Mouse (Mus musculus): ENCODE results near the gene 9930104L06Rik.
"Not testable (repeated sequence)": the region's sequence is repeated elsewhere in the genome, so short reads cannot be mapped to it uniquely, and the experiment has no call there.

9930104L06Rik gene

DNA sequence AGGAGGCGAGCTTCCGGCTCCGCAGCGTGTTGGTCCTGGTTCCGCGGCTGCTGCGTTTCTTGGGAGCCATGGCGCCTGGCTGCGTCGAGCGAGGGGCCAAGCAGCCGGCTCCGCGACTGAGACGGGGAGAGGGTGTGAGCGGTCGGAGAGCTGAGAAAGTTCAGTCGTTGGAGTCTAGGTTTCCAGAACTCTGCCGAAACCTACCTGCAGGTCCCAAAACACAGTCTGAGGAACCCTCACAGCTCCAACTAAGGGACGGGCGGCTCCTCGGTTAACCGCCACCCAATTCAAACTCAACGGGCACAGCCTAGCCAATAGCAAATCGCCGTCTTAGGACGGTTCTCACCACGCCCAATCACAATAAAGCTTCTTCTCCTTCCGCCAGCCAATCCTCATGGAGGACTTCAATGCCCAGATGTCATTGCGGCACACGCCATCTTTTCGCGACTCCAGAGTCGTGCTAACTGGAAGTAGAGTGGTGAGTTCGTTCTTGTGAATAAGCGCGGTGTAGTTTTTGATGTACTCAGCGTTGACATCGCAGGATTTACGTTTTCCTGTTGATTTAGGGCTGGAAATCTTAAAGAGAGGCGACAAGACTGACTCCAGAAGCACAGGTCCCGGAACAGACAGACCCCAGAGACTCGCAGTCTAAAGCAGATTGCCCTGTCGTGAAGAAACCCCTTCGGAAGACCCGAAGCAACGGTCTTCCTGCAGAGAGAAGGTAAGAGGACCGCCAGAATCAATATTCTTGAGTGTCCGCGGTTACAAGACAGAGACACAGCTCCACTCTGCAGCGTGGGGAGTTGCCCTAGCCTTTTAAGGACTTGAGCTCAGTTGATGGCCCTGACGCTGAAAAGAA, at the start of gene 9930104L06Rik:
9930104L06Rik (plus strand) TSS at position 436 of the 859 bp plus-strand sequence.
- peak; percentile 98 for DNase-seq (ENCODE audit: low spot score in 2 of 2)

DNA sequence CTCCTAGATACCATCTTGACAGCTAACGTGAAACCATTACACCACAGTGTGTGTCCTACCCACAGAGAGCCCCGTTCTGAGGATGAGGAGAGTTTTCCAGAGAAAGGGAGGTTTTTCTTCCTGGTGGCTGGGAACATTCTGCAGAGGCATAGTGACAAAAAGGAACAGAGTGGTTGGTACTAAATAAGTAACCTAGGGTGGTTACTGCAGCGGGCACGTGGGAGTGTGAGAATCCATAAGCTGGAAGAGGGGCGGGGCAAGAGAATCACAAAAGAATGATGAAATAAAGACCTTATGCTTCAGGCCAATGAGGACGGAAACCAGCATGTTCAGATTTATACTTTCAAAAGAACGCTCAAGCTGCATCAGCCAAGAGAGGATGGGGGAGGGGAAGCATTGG, 48.1 kb upstream of the 9930104L06Rik start:
- DNase-seq (ENCODE audit: low spot score in 2 of 2): peak in 1 of 2 experiments; percentile 53

DNA sequence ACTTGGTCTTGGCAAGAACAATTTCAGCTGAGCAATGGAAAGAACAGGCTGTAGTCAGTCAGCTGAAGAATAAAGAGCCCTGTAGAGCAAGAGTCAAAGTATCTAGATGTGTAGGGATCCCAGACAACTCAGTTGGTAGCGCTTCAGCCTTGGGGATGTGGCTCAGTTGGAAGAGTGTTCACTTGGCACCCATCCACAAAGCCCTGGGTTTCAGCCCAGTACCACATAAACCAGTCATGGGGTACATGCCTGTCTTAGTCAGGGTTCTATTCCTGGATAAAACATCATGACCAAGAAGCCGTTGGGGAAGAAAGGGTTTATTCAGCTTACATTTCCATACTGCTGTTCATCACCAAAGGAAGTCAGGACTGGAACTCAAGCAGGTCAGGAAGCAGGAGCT, 46.9 kb upstream of the 9930104L06Rik start:
- DNase-seq (ENCODE audit: low spot score in 2 of 2): no peak

DNA sequence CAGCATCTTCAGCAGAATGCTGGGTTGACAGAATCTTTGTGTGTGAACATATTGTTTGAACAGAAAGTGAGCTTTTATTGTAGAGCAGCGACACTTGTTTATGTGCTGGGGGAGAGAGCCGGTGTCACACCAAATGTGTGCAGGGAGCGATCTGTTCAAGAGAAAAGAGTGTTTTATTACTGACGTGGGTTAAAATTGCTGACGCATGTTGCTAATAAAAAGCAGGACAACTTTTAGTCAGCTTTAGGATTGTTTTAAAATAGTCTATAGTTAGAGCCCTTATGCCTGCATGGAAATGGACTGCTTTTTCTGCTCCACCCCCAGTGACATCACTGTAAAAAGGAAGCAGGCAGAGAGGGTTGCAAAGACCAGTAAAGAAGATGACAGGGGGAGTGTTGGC, 46.0 kb upstream of the 9930104L06Rik start:
- peak in 1 of 2 experiments; percentile 45 for DNase-seq (ENCODE audit: low spot score in 2 of 2)

DNA sequence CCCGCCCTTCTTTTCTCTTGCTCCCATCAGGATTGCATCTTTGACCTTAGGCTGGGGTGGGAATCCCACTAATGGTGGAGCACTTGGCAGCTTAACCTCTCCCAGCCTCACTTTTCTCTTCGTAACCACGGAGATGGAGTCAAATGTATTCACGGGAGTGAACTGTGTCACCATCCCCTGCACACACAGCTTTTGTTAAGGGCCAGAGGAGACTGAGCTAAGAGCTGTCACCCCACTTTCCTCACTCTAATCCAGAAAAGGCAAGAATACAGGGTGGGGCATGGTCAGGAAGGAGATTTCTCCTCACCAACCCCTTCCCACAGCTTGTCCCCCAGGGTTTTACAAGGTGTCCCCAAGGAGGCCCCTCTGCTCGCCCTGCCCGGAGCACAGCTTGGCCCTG, 43.1 kb upstream of the 9930104L06Rik start:
- DNase-seq (ENCODE audit: low spot score in 2 of 2): no peak

DNA sequence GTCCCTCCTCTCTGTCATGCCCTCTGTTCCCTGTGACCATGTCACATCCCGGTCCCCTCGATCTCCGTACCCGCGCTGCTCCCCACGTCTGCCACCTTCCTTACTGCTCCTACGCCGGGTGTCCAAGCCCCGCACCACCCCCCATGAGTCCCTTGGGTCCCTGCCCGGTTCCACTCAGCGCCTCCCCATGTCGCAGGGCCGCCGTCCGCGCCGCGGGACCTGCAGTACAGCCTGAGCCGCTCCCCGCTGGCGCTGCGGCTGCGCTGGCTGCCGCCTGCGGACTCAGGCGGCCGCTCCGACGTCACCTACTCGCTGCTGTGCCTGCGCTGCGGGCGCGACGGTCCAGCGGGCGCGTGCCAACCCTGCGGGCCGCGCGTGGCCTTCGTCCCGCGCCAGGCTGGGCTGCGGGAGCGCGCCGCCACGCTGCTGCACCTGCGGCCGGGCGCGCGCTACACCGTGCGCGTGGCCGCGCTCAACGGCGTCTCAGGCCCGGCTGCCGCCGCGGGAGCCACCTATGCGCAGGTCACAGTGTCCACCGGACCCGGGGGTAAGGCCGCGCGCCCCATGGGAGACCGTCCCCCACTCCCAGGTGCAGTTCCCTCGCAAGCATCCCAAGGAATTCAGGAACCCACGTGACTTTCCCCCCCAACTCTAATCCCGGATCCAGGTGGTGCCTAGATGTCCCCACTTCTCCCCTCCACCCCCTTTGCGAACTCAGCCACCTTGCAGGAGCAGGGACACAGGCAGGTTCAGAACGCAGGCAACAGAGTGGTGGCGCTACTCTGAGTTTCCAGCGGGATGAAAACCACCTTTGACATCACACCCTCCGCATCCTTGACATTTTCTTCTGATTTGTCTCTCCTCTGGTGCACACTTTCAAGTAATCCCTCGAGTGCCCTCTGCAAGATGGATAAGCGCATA, 42.1 kb upstream of the 9930104L06Rik start:
- DNase-seq (ENCODE audit: low spot score in 2 of 2): peak; percentile 54 to 65

DNA sequence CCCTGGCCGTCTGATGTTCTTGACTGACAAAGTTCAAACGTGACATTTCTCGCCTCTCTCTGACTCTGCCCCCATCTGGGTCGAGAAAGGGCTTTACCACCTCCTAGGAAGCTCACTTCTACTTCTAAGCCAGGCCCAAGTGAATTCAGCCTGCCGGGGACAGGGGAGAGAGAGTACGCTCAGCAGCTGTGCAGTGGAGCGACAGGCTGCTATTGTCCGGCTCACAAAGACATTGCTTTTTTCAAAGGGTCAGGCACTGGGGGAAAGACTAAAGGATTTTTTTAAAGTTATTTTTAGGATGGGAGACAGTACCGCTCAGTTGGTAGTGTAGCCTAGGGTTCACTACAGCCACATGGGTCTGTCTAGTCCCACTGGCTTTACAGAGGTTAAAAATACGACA, 38.4 kb upstream of the 9930104L06Rik start:
- DNase-seq (ENCODE audit: low spot score in 2 of 2): no peak

DNA sequence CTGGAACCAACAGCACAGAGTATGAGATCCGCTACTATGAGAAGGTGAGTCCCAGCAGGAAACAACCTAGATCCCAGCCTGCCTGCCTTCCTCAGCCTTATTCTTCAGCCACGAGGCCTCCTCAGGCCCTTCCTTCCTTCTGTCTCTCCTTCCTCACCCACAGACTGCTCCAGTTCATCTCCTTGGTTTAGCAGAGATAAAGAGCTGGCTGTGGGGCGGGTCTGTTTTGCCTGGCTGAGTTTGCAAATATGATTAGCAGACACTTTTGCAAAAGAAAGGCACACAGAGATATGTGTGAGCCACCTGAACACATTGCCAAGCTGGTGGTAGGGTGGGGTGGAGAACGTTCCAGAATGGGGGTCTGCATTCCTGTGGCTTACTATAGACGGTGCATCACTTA, 36.9 kb upstream of the 9930104L06Rik start:
- no peak for DNase-seq (ENCODE audit: low spot score in 2 of 2)

DNA sequence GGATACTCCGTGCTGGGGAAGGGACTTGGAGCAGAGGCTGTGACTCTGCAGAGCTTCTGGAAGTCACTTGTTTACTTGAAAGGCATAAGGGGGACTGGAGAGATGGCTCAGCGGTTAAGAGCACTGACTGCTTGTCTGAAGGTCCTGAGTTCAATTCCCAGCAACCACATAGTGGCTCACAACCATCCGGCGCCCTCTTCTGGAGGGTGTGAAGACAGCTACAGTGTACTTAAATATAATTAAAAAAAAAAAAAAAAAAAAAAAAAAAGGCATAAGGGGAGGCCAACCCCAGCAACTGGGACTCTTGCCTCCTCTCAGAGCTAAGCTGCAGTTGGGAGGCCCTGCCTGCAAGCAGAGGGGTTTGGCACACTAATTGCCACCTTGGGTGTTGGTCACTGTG, 31.4 kb upstream of the 9930104L06Rik start:
- DNase-seq (ENCODE audit: low spot score in 2 of 2): no peak

DNA sequence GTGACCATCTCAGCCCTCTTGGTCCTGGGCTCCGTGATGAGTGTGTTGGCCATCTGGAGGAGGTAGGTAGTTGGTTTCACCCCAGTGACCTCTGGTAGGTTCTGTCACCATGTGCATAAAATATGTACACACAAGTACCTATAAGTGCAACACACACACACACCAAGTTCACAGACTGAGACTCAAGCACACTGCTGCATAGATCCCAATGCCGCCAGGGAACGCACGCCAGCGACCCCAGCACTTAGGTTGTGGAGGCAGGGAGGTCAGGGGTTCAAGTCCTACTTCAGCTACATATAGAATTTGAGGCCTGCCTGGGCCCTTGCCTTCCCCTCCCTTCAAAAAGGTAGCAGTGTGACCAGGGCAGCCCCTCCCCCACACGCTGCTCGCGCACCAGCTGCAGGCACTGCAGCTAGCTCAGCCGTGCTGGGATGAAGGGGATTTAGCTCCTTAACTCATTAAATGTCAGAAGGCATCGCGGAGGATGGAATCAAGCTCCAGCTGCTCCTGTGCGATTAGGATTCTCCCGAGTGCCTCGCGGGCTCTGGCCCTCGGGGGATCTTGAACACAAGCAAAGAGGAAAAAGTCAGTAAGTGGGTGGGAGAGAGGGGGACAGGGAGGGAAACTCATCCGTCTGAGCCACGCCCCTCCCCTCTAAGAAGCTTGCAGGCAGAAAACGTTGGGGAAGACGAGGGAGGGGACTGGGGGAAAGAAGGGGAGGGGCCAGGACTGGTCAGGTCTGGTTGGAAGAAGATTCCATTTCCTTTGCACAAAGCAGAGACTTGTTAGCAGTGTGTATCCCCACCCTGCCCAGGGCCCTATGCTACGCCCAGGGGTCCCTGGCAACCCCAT, 30.7 kb upstream of the 9930104L06Rik start:
- no peak for DNase-seq (ENCODE audit: low spot score in 2 of 2)

DNA sequence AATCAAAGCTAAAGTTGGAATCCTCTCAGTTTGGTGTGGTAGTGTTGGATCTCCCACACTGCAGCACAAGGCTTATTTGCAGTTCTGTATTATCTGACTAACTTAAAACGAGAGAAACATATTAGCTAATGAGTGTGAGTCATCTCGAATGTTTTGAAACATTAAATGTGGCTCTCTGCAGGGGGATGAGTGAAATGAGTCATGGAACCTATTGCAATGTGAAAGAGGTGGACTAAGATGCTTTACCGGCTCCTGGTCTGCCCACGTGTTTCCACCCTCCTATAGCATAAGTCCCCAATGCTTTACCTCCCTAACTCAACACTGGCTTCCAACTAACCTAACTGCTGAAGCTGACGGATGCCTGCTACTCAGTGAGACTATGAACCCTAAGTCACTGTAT, 8.7 kb upstream of the 9930104L06Rik start:
- DNase-seq (ENCODE audit: low spot score in 2 of 2): peak in 1 of 2 experiments; percentile 17

DNA sequence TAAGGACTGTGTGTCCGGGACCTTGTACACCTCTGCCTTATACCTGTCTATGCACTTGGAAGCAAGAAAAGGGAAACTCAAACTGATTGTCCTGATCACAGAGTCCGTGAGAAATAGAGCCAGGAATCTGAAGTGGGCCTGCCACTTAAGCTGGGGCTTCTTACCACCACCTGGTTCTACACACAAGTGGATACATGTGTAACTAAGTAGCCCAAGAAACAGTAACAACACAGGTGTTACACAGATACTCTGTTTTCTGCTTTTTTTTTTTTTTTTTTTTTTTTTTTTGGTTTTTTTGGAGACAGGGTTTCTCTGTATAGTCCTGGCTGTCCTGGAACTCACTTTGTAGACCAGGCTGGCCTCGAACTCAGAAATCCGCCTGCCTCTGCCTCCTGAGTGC, 2.4 kb downstream of the 9930104L06Rik start, which contains the start of gene Cdca8:
Cdca8 (minus strand) TSS at position 101 of the 400 bp plus-strand sequence.
- not testable (repeated sequence) for DNase-seq (ENCODE audit: low spot score in 2 of 2)

DNA sequence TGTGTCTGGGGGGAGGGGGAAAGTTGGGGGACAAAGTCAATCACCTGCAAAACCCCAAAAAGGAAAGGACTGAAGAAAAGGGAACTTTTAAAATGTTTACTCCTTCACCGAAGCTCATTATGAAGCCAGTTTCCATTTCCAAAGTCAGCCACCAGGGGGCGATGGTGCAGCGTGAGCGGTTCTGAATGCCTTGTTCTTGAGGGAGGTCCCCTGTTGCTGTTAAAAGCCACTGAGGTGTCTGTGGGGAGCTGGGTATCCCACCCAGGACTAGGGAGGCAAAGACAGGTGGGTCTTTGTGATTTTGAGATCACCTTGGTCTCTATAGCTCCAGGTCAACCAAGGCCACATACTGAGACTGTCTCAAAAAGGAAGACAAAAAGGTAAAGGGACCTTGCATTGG, 6.2 kb downstream of the 9930104L06Rik start:
- DNase-seq (ENCODE audit: low spot score in 2 of 2): peak; percentile 88

DNA sequence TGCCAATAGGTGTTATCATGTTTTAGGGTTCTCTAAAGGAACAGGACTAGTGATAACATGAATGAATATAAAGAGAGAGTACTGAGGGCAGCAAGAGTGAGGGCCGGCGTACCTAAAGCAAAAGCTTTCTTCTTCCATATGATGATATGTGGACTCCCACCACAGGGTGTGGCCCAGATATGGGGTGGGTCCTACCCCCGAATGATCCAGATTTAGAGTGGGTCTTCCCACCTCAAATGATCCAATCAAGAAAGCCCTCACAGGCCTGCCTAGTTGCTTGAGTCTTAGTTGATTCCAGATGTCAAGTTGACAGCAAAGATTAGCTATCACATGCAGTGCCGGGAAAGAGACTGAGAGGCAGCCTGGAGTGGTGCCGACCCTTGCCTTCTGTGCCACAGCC, 6.9 kb downstream of the 9930104L06Rik start:
- DNase-seq (ENCODE audit: low spot score in 2 of 2): no peak

DNA sequence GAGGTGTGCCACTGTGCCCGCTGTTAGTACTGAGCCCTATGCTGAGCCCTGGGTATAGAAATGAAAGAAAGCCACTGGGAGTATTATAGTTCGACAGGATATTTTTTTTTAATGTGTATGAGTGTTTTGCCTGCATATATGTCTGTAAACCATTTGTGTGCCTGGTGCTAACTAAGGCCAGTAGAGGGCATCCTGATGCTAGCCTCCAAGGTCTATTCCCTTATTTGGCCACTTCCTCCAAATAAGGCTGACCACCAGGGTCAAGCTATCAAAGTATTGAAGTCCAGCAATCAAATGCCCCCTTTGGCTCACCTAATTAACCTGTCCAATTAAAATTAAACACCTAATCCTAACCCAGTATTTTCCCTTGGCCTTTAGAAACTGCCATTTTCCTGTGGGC, 8.1 kb downstream of the 9930104L06Rik start:
- no peak for DNase-seq (ENCODE audit: low spot score in 2 of 2)

DNA sequence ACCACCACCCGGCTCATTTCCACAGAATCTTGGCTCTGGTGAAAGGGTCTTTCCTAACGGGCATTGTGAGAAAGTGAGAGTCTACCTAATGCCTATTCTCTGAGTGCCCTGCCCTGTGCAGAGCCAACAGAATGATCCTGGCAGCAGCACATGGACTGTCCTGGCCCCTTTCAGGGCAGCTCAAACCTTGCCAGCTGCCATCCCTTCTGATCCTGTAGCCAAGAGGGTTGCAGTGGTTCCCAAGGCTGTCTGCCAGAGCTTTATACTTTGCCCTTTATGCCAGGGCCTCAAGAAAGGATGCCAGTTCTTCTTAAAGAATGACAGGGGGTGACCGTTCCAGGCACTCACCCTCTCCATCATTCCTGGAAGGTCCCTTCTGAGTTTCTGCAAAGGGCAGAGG, 12.6 kb downstream of the 9930104L06Rik start:
- no peak for DNase-seq (ENCODE audit: low spot score in 2 of 2)

DNA sequence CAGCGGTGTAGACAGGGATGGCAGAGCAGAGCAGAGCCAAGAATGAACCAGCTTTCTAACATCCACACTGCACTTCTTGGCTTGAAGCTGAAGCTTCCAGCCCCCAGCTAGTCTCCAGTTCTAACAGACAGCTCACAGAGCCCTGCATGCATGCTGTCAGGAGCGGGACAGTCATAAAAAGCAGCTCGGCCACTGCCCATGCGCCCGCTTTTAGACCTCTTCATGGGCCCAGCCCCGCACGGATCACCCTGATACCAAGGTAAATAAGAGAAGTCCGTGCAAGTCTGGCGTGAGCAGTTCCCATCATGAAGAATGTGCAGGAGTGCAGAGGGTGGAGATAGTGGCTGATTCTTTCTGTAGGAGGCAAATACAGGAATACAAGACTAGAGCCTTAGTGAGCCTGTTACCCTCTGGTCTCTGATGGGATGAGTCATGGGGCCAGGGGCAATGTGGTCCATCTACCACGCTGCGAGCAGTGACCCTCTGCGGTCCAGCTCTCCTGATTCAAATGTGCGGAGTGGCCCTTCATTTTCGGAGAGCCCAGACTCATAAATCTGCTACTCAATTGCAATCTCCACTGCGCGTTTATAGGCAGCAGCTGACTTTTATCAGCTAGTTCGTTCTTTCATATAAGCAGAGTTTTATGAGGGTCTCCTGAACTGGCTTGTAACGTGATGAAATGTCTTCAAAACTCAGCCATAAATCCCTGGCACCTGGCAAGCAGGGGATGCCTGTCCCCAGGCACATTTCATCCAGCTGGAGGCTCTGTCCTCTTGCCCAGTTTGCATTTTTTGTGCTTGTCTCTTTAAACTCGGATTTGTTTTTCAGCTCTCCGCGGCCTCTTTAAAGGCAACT, 13.6 kb downstream of the 9930104L06Rik start:
- no peak for DNase-seq (ENCODE audit: low spot score in 2 of 2)

DNA sequence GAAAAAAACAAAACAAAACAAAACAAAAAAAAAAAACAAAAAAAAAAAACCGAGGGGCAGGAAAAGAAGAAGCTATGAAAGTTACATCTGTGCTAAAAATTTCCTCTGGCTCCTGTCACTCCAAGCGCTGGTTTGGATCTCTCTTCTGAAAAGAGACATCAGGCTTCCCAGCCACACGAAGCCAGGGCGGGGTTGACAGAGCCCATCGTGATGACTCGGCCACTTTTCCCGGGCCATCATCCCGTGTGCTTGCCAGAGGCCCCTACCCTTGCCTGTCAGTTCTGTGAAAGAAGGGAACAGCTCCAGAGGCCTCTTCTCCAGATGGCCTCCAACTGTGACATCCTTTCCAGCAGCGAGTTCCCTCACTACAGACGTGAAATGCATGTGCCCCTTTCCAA, 14.2 kb downstream of the 9930104L06Rik start:
- DNase-seq (ENCODE audit: low spot score in 2 of 2): no peak

DNA sequence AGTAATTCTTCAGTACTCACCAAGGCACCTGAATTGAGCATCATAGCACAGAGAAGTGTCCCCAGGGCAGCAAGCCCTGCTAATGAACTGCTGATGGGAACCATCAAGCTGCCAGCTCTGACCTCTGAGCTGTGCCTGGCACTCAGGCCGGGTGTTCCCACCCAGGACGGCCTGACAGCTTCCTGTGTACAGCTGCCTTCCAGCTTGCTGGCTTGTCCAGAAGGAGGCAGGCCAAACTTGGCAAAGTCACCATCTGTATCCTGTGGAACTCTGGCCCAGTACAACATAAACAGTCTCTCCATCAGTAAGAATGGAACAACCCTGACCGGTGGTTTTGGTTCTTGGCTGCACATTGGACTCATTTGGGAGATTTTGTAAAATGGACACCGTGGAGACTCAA, 16.7 kb downstream of the 9930104L06Rik start:
- no peak for DNase-seq (ENCODE audit: low spot score in 2 of 2)

DNA sequence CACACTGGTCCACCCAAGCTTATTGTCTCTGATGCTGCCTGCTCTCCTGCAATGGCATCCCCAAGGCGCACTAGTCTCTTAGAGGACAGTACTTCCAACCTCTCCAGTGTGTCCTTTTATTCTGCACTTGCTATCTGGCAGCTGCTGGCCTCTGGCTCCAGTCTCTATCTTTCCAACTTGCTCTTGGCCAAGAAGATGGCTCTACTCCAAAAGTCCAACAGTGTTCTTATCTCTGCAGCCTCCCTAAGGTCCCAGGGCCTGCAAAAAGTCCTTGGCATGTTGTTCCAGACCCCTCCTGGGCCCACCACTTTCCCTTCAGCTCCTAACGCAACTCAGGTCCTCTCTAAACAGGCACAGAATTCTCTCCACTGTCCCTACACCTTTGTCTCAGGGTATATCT, 20.4 kb downstream of the 9930104L06Rik start:
- no peak for DNase-seq (ENCODE audit: low spot score in 2 of 2)

DNA sequence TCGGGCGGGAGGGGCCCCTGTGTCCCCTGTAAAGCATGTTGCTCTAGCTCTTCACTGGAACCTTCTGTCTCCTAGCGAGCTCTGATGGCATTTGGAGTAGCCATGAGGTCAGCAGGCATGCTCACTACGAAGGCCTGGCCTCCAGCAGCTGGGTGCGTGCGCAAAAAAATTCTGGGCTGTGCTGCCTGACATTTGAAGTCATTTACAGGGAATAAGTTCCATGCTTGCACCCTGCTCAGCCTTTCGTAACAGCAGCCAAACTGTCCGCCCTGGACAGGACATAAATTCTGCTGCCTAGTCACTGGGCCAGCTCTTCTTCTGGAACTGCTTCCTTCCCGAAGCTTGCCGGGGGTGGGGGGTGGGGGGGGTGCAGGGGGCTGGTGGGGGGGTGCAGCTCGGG, 22.2 kb downstream of the 9930104L06Rik start:
- DNase-seq (ENCODE audit: low spot score in 2 of 2): no peak
